Mouse (Mus musculus) lung, postnatal 36 days (tissue): ENCODE data around the gene Pds5a.

Experiments used
- DNase-seq: peaks from one replicate; pipeline ENCODE4 v3.0.0; 2022; ENCODE audit warnings: mixed read lengths

The Pds5a gene

GRCm38 (mm10) chr5:65557109-65557508 lies 141.0 kb downstream of the Pds5a start:
- DNase-seq = no peak
